Mouse (Mus musculus): ENCODE measurements around the gene Arhgef28. TPM values are rescaled to one million over a fixed set of nuclear protein-coding genes. Genes with fewer than 3 reads are reported as not detected.

Gene Arhgef28
- polyA plus RNA-seq, 1 experiment from 2014 or later, result 9.9 TPM

- Histone ChIP-seq H3K27ac (ENCODE audit: low read depth, low read length) (no peak overlapping the region), H3K27me3 (replicated peaks; ENCODE audit: control insufficient read depth, insufficient read depth, low read length) (no peaks in the 10 kb centered on the region), H3K4me1 (ENCODE audit: control insufficient read depth, insufficient read depth, low read length) (no peaks in the 10 kb centered on the region), H3K9me3 (replicated peaks; ENCODE audit: control insufficient read depth, low read length) (no peaks in the 10 kb centered on the region), H3K9ac (ENCODE audit: low read length) (no peak overlapping the region), H3K4me3 (ENCODE audit: low read depth, low read length) (no peak overlapping the region), H3K4me2 (ENCODE audit: low read length) (no peak overlapping the region), H3K36me3 (ENCODE audit: control insufficient read depth, insufficient read depth, low read length) (no peaks in the 10 kb centered on the region)
- ATAC-seq (no peak), DNase-seq (ENCODE audit: low spot score) (no peak)
- WGBS, result 73% methylated on average over 8 of the region's 8 CpGs
Observed at GRCm38 (mm10) chr13:97853356-97853968, 352.8 kb downstream of the Arhgef28 start.

Other genes starting within 250 kb of the Arhgef28 start
- 26.4 and 30.6 TPM in 2 replicates for gene Utp15, start 56.6 kb upstream of the Arhgef28 start, polyA plus RNA-seq (2014; fragmentation: Nextera tagmentation; extraction: Ambion mirVana)
- 73.4 and 79.1 TPM in 2 replicates for gene Ankra2, start 56.6 kb upstream of the Arhgef28 start, polyA plus RNA-seq (2014; fragmentation: Nextera tagmentation; extraction: Ambion mirVana)
- gene Gm21976, start 73.4 kb upstream of the Arhgef28 start, polyA plus RNA-seq (2014; fragmentation: Nextera tagmentation; extraction: Ambion mirVana), result not detected in 2 replicates
- gene Btf3, start 110.6 kb upstream of the Arhgef28 start, polyA plus RNA-seq (2014; fragmentation: Nextera tagmentation; extraction: Ambion mirVana), result 669 and 680 TPM in 2 replicates
- gene Foxd1, start 147.8 kb upstream of the Arhgef28 start, polyA plus RNA-seq (2014; fragmentation: Nextera tagmentation; extraction: Ambion mirVana), result 0.75 and 0.76 TPM in 2 replicates